Mouse (Mus musculus) MEL (cell line): ENCODE data around the gene Prss48. TPM values are rescaled to one million over a fixed set of nuclear protein-coding genes. Genes with fewer than 3 reads are reported as not detected.

Experiments used
- DNase-seq: peaks from one replicate; pipeline ENCODE4 v3.0.0; 2011; ENCODE audit warnings: low read depth, low spot score
- H3K27ac ChIP-seq: 2 replicates; pipeline ENCODE4 v1.5.1; 2012; ENCODE audit warnings: low read depth, mild to moderate bottlenecking, control low read depth, low read length, moderate library complexity; ENCODE audit not compliant: control insufficient read depth
- H3K27me3 ChIP-seq, 2 experiments: fragments of 150-350 bp in 1 of 2; sonication (generic) in 1 of 2; 2 replicates each; pipeline ENCODE4 v1.6.1; 2012; ENCODE audit warnings: low read length in 2 of 2, mild to moderate bottlenecking in 2 of 2, improper control_type of control experiment in 1 of 2, moderate library complexity in 1 of 2; ENCODE audit not compliant: insufficient read depth in 2 of 2, control insufficient read depth in 1 of 2
- H3K36me3 ChIP-seq, 2 experiments: 2 replicates each; pipeline ENCODE4 v1.6.1; 2012 to 2014; ENCODE audit warnings: low read length in 2 of 2, improper control_type of control experiment in 1 of 2, inconsistent platforms in 1 of 2, mild to moderate bottlenecking in 1 of 2; ENCODE audit not compliant: insufficient read depth in 2 of 2, control insufficient read depth in 1 of 2
- H3K4me1 ChIP-seq, 2 experiments: fragments of 150-350 bp in 1 of 2; sonication (generic) in 1 of 2; 2 replicates each; pipeline ENCODE4 v1.6.1; 2012; ENCODE audit warnings: low read length in 2 of 2, improper control_type of control experiment in 1 of 2, mild to moderate bottlenecking in 1 of 2; ENCODE audit not compliant: insufficient read depth in 2 of 2, control insufficient read depth in 1 of 2
- H3K4me3 ChIP-seq, 2 experiments: fragments of 150-350 bp in 1 of 2; sonication (generic) in 1 of 2; 2 replicates each; pipeline ENCODE4 v1.5.1; 2012; ENCODE audit warnings: low read depth in 2 of 2, low read length in 2 of 2, mild to moderate bottlenecking in 2 of 2, moderate library complexity in 2 of 2, control low read depth in 1 of 2, improper control_type of control experiment in 1 of 2; ENCODE audit not compliant: control insufficient read depth in 1 of 2, insufficient read depth in 1 of 2
- H3K79me2 ChIP-seq: 2 replicates; pipeline ENCODE4 v1.6.1; 2012; ENCODE audit warnings: mild to moderate bottlenecking, low read length, moderate library complexity; ENCODE audit not compliant: control insufficient read depth, poor library complexity, insufficient read depth
- H3K9ac ChIP-seq: 2 replicates; pipeline ENCODE4 v1.6.1; 2012; ENCODE audit warnings: low read depth, mild to moderate bottlenecking, control low read depth, low read length, moderate library complexity; ENCODE audit not compliant: control insufficient read depth, poor library complexity, severe bottlenecking
- H3K9me3 ChIP-seq: fragments of 150-350 bp; sonication (generic); replicated peaks from 2 replicates; pipeline ENCODE4 v1.6.1; 2012; ENCODE audit warnings: mild to moderate bottlenecking, low read length, improper control_type of control experiment, moderate library complexity; ENCODE audit not compliant: insufficient read depth
- CHD1 ChIP-seq: IDR thresholded peaks from 2 replicates; pipeline ENCODE4 v1.6.1; 2012; ENCODE audit warnings: low read depth, mild to moderate bottlenecking, inconsistent platforms, low read length, improper control_type of control experiment
- CHD2 ChIP-seq: IDR thresholded peaks from 2 replicates; pipeline ENCODE4 v1.6.1; 2011; ENCODE audit warnings: low read length, improper control_type of control experiment
- CTCF ChIP-seq, 3 experiments: IDR thresholded peaks in 2 of 3; conservative IDR thresholded peaks in 1 of 3; 2 replicates each; pipeline ENCODE4 v1.5.1; 2011 to 2012; ENCODE audit warnings: low read length in 3 of 3, low read depth in 2 of 3, mild to moderate bottlenecking in 2 of 3, improper control_type of control experiment in 1 of 3, inconsistent platforms in 1 of 3, mixed read lengths in 1 of 3, moderate library complexity in 1 of 3; ENCODE audit not compliant: control insufficient read depth in 1 of 3, insufficient read depth in 1 of 3, poor library complexity in 1 of 3, severe bottlenecking in 1 of 3
- ELF1 ChIP-seq: IDR thresholded peaks from 2 replicates; pipeline ENCODE4 v1.6.1; 2014; ENCODE audit warnings: low read depth, mild to moderate bottlenecking, inconsistent platforms, low read length, improper control_type of control experiment, moderate library complexity
- EP300 ChIP-seq, 2 experiments: IDR thresholded peaks; 2 replicates each; pipeline ENCODE4 v1.6.1; 2011; ENCODE audit warnings: improper control_type of control experiment in 2 of 2, low read length in 2 of 2, low read depth in 1 of 2, mild to moderate bottlenecking in 1 of 2
- GATA1 ChIP-seq: IDR thresholded peaks from 2 replicates; pipeline ENCODE4 v1.6.1; 2011; ENCODE audit warnings: low read depth, low read length, improper control_type of control experiment
- KAT2A ChIP-seq: conservative IDR thresholded peaks from 2 replicates; pipeline ENCODE4 v1.6.1; 2012; ENCODE audit warnings: low read depth, low read length, improper control_type of control experiment, inconsistent platforms
- MAZ ChIP-seq: IDR thresholded peaks from 2 replicates; pipeline ENCODE4 v1.6.1; 2012; ENCODE audit warnings: low read depth, mild to moderate bottlenecking, inconsistent platforms, low read length, improper control_type of control experiment
- POLR2A ChIP-seq, 2 experiments: IDR thresholded peaks; 2 replicates each; pipeline ENCODE4 v1.6.1; 2011 to 2012; ENCODE audit warnings: low read length in 2 of 2, mild to moderate bottlenecking in 2 of 2, control low read depth in 1 of 2, improper control_type of control experiment in 1 of 2, low read depth in 1 of 2, moderate library complexity in 1 of 2; ENCODE audit not compliant: control insufficient read depth in 1 of 2, insufficient read depth in 1 of 2, poor library complexity in 1 of 2
- POLR2AphosphoS2 ChIP-seq: IDR thresholded peaks from 2 replicates; pipeline ENCODE4 v1.6.1; 2011; ENCODE audit warnings: low read length, improper control_type of control experiment
- POLR2AphosphoS5 ChIP-seq: IDR thresholded peaks from 2 replicates; pipeline ENCODE4 v1.6.1; 2012; ENCODE audit warnings: low read depth, borderline replicate concordance, mild to moderate bottlenecking, inconsistent platforms, low read length, moderate library complexity, mixed read lengths
- RCOR1 ChIP-seq: IDR thresholded peaks from 2 replicates; pipeline ENCODE4 v1.6.1; 2012; ENCODE audit warnings: low read depth, mild to moderate bottlenecking, inconsistent platforms, low read length, improper control_type of control experiment
- SIN3A ChIP-seq: IDR thresholded peaks from 2 replicates; pipeline ENCODE4 v1.6.1; 2012; ENCODE audit warnings: low read length, improper control_type of control experiment, inconsistent platforms
- SMC3 ChIP-seq: IDR thresholded peaks from 2 replicates; pipeline ENCODE4 v1.6.1; 2011; ENCODE audit warnings: low read depth, low read length, improper control_type of control experiment
- TBP ChIP-seq: IDR thresholded peaks from 2 replicates; pipeline ENCODE4 v1.8.0; 2011; ENCODE audit warnings: low read depth, low read length, improper control_type of control experiment
- UBTF ChIP-seq: IDR thresholded peaks from 2 replicates; pipeline ENCODE4 v1.6.1; 2012; ENCODE audit warnings: low read depth, mild to moderate bottlenecking, inconsistent platforms, low read length, improper control_type of control experiment, moderate library complexity, borderline replicate concordance; ENCODE audit not compliant: insufficient read depth
- USF1 ChIP-seq: IDR thresholded peaks from 2 replicates; pipeline ENCODE4 v1.6.1; 2014; ENCODE audit warnings: low read depth, mild to moderate bottlenecking, inconsistent platforms, low read length, improper control_type of control experiment, moderate library complexity
- ZC3H11A ChIP-seq: IDR thresholded peaks from 2 replicates; pipeline ENCODE4 v1.6.1; 2012; ENCODE audit warnings: low read depth, mild to moderate bottlenecking, inconsistent platforms, low read length, improper control_type of control experiment
- polyA plus RNA-seq, 2 experiments: library from polyadenylated mRNA; stranded (reverse) in 1 of 2; unstranded in 1 of 2; fragments of >175 nt in 1 of 2; fragments of >200 nt in 1 of 2; gene quantifications; 2 replicates each; pipeline versions ENCODE4 v1.2.1 to v1.2.4; 2012; ENCODE audit warnings: low replicate concordance in 2 of 2, low read depth in 1 of 2; ENCODE audit not compliant: insufficient read length in 2 of 2, insufficient read depth in 1 of 2, missing spikeins in 1 of 2
- total RNA-seq: library from RNA; depleted of rRNA; stranded (reverse); fragments of 300-350 nt; gene quantifications from 2 replicates; pipeline ENCODE4 v1.2.3, GENCODE M21; 2012

Gene Prss48
- total and polyA plus RNA-seq, 3 experiments: not detected

GRCm38 (mm10) chr3:86024065-86024795, 21.9 kb upstream of the Prss48 start (continued):
- TF ChIP-seq KAT2A: no peak
- no peak for TF ChIP-seq USF1
- no peak for TF ChIP-seq TBP
- no peak for TF ChIP-seq UBTF
- no peak for TF ChIP-seq SIN3A
- no peak for TF ChIP-seq SMC3

- no peaks in the 10 kb centered on the region for H3K79me2 ChIP-seq
- no peak overlapping the region for H3K9ac ChIP-seq
- H3K27me3 ChIP-seq: no peaks in the 10 kb centered on the region; a peak in 1 of 4 replicates
- no peak for TF ChIP-seq GATA1
- no peak for TF ChIP-seq MAZ
- no peak for TF ChIP-seq CHD2
- TF ChIP-seq POLR2A (IDR thresholded peaks at IDR 0.05; ENCODE audit: control insufficient read depth in 1 of 2, insufficient read depth in 1 of 2, low read depth in 1 of 2, low read length in 2 of 2, poor library complexity in 1 of 2): no peak
- TF ChIP-seq ZC3H11A: no peak
- no peak for TF ChIP-seq POLR2AphosphoS2
- TF ChIP-seq ELF1: no peak
- TF ChIP-seq EP300 (IDR thresholded peaks at IDR 0.05; ENCODE audit: low read depth in 1 of 2, low read length in 2 of 2): no peak
- TF ChIP-seq RCOR1: no peak
- no peak for TF ChIP-seq SIN3A
- no peak for TF ChIP-seq CTCF (IDR thresholded peaks at IDR 0.05 in 2 of 3, conservative IDR thresholded peaks at IDR 0.05 in 1 of 3; ENCODE audit: control insufficient read depth in 1 of 3, insufficient read depth in 1 of 3, low read depth in 2 of 3, low read length in 3 of 3, poor library complexity in 1 of 3, severe bottlenecking in 1 of 3)
- no peak for TF ChIP-seq USF1
- no peak for TF ChIP-seq CHD1
- TF ChIP-seq POLR2AphosphoS5: no peak
- no peak overlapping the region for H3K27ac ChIP-seq
- H3K4me1 ChIP-seq: no peaks in the 10 kb centered on the region
- H3K9me3 ChIP-seq: no peaks in the 10 kb centered on the region
- no peak overlapping the region for H3K4me3 ChIP-seq
- no peaks in the 10 kb centered on the region for H3K36me3 ChIP-seq
- no peak for DNase-seq
Observed at GRCm38 (mm10) chr3:86021651-86022050, 19.4 kb upstream of the Prss48 start.
